Comparison of ENCODE assay signal across 15 mouse cellular contexts in the genomic region with DNA sequence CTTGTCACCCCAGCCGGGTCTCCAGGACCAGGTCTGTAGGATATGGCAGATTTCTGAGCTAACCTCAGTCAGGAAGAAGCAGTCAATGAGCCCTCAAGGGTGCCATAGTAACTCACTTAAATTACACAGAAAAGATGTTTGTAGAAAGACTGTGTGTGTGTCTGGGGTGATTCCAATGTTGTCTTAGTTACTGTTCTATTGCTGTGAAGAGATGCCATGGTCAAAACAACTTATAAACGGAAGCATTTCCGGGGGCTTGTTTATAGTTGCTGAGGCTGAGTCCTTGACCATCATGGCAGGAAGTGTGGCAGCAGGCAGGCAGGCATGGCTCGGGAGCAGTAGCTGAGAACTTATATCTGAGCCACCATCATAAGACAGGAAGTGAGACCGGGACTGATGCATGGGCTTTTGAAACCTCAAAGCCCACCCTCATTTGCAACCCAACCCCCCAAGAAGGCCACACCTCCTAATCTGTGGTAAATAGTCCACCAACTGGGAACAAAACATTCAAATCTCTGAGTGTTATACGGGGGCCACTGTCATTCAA.
DNase-seq lines count a peak whose midpoint lies in the region; TF ChIP-seq lines count a peak whose summit lies in the region.
"Had no signal": no experiment of that assay in that cellular context is flagged by ENCODE, and none has a peak within 500 bp of the region (broad histone marks: within the 10 kb centered on the region; RNA-seq: fewer than 3 reads in every experiment).

No protein-coding gene starts in this region.

- H3K27ac ChIP-seq in spleen, adult 2 months (ENCODE audit: insufficient read depth, low read length) = peak overlapping the region; percentile 76
- H3K27ac ChIP-seq: hindbrain, embryonic 12.5 days; limb, embryonic 12.5 days had no signal

- H3K27me3 ChIP-seq in spleen, adult 2 months (ENCODE audit: control insufficient read depth, insufficient read depth, low read length) = no peaks in the 10 kb centered on the region
- H3K27me3 ChIP-seq: hindbrain, embryonic 12.5 days; limb, embryonic 12.5 days had no signal

- H3K4me1 ChIP-seq in spleen, adult 2 months (ENCODE audit: control insufficient read depth, insufficient read depth, insufficient read length) = peaks cover 6% of the 10 kb centered on the region; the same call in 1 of the 2 replicates

- TF ChIP-seq POLR2A in spleen, adult 2 months (IDR thresholded peaks at IDR 0.05; ENCODE audit: low read depth, low read length) = no peak

- no peak overlapping the region for H3K4me3 ChIP-seq in spleen, adult 2 months (ENCODE audit: extremely low read depth, insufficient read depth, insufficient read length)
- H3K4me3 ChIP-seq: erythroblast, embryonic 14.5 days; hindbrain, embryonic 12.5 days; limb, embryonic 12.5 days had no signal

- no peak for TF ChIP-seq CTCF in spleen, adult 2 months (IDR thresholded peaks at IDR 0.05; ENCODE audit: extremely low read depth, insufficient read depth, insufficient read length, insufficient replicate concordance)

- H3K36me3 ChIP-seq in spleen, adult 2 months (ENCODE audit: control insufficient read depth, insufficient read depth, low read length) = no peaks in the 10 kb centered on the region
- H3K36me3 ChIP-seq: hindbrain, embryonic 12.5 days; limb, embryonic 12.5 days had no signal

- DNase-seq in spleen, adult 2 months (ENCODE audit: low read depth in 1 of 2, low spot score in 2 of 2) = peak; percentile 15 to 45
- DNase-seq in spleen, postnatal 14 days (ENCODE audit: low spot score in 2 of 2) = no peak
- DNase-seq in induced T-regulatory cell, adult 2 months (ENCODE audit: low read depth) = peak; percentile 77
- DNase-seq in naive thymus-derived CD4-positive, alpha-beta T cell, adult 2 months (ENCODE audit: low read depth) = peak; percentile 85
- peak; percentile 49 for DNase-seq in thymus, postnatal 4 days
- no peak for DNase-seq in layer of hippocampus, adult 18-20 months (ENCODE audit: low spot score in 2 of 2)
- DNase-seq in MN1 (ENCODE audit: low spot score) = no peak
- no peak for DNase-seq in ovary, postnatal 36 days (ENCODE audit: low spot score)
- DNase-seq: adrenal gland, postnatal 10 days; cerebellum, adult 9-11 months; kidney, postnatal 36 days; right cerebral cortex, postnatal 14 days had no signal

- 27% methylated on average over 6 of the region's 6 CpGs for WGBS in spleen, adult 2 months

Comparison
In these comparisons a context has a peak if more than half of its experiments do, and no peak if none do; other contexts are left out.
1. DNase-seq: peak in spleen, adult 2 months (2 of 2), induced T-regulatory cell, adult 2 months (single experiment), naive thymus-derived CD4-positive, alpha-beta T cell, adult 2 months (single experiment) and thymus, postnatal 4 days (single experiment); none in spleen, postnatal 14 days (0 of 2), layer of hippocampus, adult 18-20 months (0 of 2), MN1 (single experiment) and ovary, postnatal 36 days (single experiment).